Mouse (Mus musculus) neural tube, postnatal 0 days (tissue): ENCODE measurements around the gene Slc25a41. TPM values are rescaled to one million over a fixed set of nuclear protein-coding genes. Genes with fewer than 3 reads are reported as not detected.

ENCODE experiments used
- polyA plus RNA-seq: library from polyadenylated mRNA; unstranded; fragments of >200 nt; fragmentation: Nextera tagmentation; extraction: Ambion mirVana; gene quantifications from 2 replicates; pipeline ENCODE4 v1.2.1, GENCODE M21; 2015

The Slc25a41 gene
- not detected in 2 replicates for polyA plus RNA-seq

DNA sequence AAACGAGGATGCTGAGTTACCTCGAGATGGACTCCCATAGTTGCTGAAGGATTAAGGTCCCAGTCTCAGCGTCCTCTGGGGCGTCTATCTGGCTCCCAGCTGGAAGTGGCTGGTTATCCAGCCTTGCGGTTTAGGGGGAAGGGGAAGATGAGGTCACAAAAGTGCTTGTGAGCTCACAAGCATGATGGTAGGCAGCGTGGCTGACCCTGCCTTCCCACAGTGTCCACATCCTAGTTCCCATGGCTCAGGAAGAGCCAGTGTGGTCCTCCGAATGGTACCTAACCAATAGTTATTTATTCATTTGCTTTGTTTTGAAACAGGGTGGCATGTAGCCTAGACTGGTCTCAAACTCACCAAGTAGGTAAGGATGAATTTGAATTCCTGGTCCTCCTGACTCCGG is at the start of gene Slc25a41:
Gene Slc25a41, minus strand, starts transcription at position 101 of the 400 bp plus-strand sequence.

DNA sequence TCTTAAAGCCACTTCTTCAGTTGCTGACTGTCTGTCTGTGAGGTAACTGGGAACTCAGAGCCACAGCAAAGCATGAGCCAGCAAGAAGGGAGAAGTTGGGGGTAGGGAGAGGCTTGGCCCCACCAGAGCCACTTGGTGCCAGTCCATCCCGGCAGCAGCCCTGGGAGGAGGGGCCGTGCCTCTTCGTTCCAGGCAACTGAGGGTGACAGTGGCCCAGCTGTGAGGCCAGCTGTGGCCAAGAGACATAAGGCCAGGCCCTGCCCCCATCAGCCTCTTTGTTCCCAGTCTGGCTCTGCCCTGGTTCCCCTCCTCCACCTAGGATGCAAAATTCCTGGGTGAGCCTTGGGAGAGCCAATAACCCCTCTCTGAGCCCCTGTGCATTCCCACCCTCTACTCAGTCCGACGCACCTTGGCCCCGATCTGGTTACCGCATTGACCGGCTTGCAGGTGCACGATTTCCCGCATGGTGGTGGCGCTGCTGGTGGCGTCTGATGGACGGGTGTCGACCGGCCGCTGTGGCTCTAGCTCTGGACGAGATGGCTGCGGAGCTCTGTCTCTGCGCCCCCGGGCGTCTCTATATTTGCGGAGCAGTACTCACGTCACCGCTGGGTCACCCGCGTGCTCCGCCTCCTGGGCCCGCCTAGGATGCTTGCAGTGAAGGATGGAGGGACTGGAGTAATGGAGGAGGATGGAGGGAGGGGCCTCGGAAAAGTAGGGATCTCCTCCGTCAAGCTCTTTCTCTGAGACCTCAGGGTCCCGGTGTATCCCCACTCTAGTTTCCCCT is 45.8 kb upstream of the Slc25a41 start, which contains the start of gene Tubb4a:
Gene Tubb4a, minus strand, starts transcription at position 734 of the 784 bp plus-strand sequence.

DNA sequence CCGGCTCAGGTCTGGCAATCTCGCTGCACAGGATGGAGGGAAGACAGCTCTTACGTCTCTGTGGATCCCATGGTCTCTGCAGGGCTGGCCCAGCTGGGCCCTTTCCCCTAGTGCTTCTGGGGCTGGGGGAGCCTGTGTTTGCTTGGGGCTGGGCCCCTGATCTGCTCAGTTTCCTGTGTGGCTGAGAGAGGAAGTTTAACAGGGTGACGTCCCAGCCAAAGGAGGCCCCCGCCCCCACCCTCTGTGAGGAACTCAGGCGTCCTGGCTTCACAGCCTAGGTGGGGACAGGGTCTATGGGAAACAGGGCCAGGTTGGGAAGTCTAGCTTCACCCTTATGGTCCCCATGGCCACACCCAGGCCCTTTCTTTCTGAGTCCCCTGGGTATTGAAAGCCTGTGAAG is 36.9 kb upstream of the Slc25a41 start, which contains the start of gene Dennd1c:
Gene Dennd1c, minus strand, starts transcription at position 179 of the 400 bp plus-strand sequence.

DNA sequence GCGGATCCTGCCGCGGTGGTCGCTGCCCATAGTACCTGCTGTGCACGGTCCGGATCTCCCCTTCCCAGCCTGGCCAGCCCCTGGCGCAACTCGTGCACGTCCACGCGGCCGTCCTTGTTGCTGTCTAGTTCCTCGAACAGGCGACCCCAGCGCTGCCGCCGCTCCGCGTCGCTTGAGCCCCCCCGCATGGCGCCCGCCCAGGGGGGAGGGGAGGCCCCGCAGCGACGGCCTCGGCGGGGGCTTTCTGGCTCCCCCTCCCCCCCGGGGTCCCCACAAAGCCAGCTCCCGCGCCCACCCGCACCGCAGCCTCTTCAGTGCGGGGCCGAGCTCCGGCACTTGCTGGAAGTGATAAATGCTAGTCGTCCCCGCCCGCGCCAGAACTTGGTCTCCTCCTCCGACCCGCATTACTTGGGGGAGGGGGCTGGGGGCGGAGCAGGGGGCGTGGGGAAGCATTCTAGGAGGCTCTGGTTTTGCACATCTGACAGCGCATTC is 18.1 kb upstream of the Slc25a41 start, which contains the start of gene Slc25a23:
Gene Slc25a23, minus strand, starts transcription at position 378 of the 492 bp plus-strand sequence.

GRCm38 (mm10) chr17:57058891-57059485 is 17.5 kb upstream of the Slc25a41 start, which contains the start of gene Crb3:
TSS of gene Crb3 (plus strand) at chr17:57059105.

GRCm38 (mm10) chr17:57030931-57031660 is 10.4 kb downstream of the Slc25a41 start, which contains the start of gene Khsrp:
TSS of gene Khsrp (minus strand) at chr17:57031522.

DNA sequence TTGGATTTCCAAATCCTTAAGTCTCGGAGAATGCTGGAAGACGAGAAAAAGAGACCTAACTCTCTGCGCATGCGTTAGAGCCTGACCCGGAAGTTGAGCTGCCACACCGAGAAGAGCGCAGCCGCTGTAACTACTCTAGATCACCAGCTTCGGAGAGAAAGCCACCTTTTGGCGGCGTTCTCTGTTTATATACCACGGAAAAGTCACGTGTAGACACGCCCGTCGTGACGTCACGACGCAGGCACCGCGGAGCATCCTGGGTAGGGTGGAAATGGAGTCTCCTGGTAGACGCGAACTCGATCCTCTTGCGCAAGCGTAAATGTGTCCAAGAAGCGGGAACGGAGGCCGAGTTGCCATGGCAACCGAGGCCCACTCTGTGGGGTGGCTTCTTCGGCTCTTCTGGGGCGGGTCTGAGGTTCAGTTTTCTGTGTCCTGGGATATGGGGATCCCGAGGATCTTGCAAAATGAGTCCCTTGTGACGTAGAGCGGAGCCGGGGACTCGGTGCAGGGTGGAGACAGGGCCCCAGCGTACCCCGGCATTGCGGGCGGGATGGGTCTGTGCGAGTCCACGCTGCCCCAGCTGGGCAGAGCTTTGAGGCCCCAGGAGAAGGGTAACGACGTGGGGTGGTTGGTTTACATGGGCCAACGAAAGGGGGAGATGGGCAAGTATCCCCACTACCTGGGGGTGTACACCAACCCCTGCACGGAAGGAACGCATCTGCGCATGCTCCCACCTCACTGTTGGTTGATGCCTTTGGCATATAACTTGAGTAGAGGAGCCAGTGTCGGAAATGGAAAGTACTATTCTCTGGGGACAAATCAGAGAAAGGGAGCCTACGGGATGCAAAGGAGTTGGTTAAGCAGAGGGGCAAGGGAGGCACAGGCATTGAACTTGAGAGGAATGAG is 30.0 kb downstream of the Slc25a41 start, which contains the start of the genes Gtf2f1 and Gm17949:
Gene Gtf2f1, minus strand, starts transcription at position 53 of the 906 bp plus-strand sequence.
Gene Gm17949, plus strand, starts transcription at position 234 of the 906 bp plus-strand sequence.

DNA sequence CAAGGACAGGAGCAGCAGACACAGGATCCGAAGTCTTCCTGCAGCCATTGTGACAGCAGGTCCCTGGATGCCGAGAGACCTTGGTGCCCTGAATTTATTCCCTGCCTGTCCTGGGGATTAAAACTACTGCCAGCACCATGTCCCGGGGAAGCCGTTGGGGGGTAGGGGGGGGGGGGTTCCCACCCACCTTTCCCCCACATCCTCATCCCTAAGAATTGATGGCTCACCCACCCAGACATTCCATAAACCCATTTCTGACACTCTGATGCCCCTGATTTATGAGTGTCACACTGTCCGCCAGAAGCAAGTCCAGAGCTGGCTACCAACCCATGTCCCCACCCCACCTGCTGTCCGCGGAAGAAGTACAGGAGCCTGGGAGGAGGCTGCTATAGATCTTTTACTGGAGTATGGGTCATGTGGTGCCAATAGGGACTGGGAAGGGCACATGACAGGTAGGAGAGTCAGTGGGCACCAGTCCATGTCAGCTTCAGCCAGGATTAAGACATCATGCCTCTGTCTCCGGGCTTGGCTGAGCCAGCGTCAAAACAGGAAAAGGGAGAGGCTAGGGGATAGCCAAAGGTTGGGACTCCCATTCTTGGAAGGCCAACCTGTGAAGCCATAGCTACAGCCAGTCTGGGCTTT is 41.4 kb downstream of the Slc25a41 start, which contains the start of gene Pspn:
Gene Pspn, minus strand, starts transcription at position 51 of the 642 bp plus-strand sequence.

DNA sequence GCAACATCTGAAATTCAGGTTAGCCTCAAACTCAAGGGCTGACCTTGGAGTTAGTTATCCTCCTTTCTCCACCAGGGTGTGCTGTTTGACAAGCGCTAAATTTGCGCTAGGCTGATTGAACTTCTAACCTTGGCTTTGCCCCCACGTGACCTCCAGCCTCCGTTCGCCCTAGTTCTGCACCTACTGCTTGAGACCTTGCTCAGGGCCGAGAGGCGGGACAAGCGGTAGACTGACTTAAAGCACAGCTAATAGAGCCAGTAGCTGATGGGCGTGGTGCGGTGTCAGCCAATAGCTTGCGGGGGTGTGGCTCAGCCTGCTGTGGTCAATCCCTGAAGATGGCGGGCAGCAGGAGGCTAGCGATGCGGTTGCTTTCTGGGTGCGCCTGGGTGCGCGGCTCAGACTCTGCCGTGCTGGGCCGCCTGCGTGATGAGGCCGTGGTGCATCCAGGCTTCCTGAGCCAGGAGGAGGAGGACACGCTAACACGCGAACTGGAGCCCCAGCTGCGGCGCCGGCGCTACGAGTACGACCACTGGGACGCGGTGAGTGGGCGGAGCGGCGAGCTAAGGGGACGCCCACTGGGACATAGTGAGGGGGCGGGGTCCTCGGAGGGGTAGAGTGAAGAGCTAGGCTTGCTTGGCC is 44.3 kb downstream of the Slc25a41 start, which contains the start of gene Alkbh7:
Gene Alkbh7, plus strand, starts transcription at position 311 of the 639 bp plus-strand sequence.

GRCm38 (mm10) chr17:56990115-56990746 is 51.2 kb downstream of the Slc25a41 start, which contains the start of gene Clpp:
TSS of gene Clpp (plus strand) at chr17:56990305.

Other genes starting within 250 kb of the Slc25a41 start
- gene Rfx2, start 210.6 kb downstream of the Slc25a41 start, polyA plus RNA-seq, result 3.5 and 4.8 TPM in 2 replicates
- gene Acsbg2, start 167.2 kb downstream of the Slc25a41 start, polyA plus RNA-seq, result not detected in 2 replicates
- 0.15 and 0.24 TPM in 2 replicates for gene 1700061G19Rik, start 166.2 kb downstream of the Slc25a41 start, polyA plus RNA-seq
- gene Mllt1, start 106.2 kb downstream of the Slc25a41 start, polyA plus RNA-seq, result 51.9 and 56.7 TPM in 2 replicates
- not detected in 2 replicates for gene Acer1, start 59.5 kb downstream of the Slc25a41 start, polyA plus RNA-seq
- 171 and 179 TPM in 2 replicates for gene Clpp, start 51.3 kb downstream of the Slc25a41 start, polyA plus RNA-seq
- gene Alkbh7, start 44.3 kb downstream of the Slc25a41 start, polyA plus RNA-seq, result 81.0 and 82.8 TPM in 2 replicates
- gene Pspn, start 41.6 kb downstream of the Slc25a41 start, polyA plus RNA-seq, result 0.62 TPM in 1 of 2 replicates, not detected in the other
- gene Gtf2f1, start 30.4 kb downstream of the Slc25a41 start, polyA plus RNA-seq, result 47.1 and 52.5 TPM in 2 replicates
- gene Gm17949, start 30.2 kb downstream of the Slc25a41 start, polyA plus RNA-seq, result 0.39 TPM in 2 replicates
- 27.2 and 28.1 TPM in 2 replicates for gene Khsrp, start 10.1 kb downstream of the Slc25a41 start, polyA plus RNA-seq
- gene Crb3, start 17.5 kb upstream of the Slc25a41 start, polyA plus RNA-seq, result 2.5 and 3.3 TPM in 2 replicates
- 54.5 and 58.2 TPM in 2 replicates for gene Slc25a23, start 18.2 kb upstream of the Slc25a41 start, polyA plus RNA-seq
- gene Dennd1c, start 36.9 kb upstream of the Slc25a41 start, polyA plus RNA-seq, result 2.1 and 2.5 TPM in 2 replicates
- gene Tubb4a, start 46.1 kb upstream of the Slc25a41 start, polyA plus RNA-seq, result 282 and 305 TPM in 2 replicates
- 5.9 and 6.7 TPM in 2 replicates for gene Tnfsf9, start 63.7 kb upstream of the Slc25a41 start, polyA plus RNA-seq
- gene Cd70, start 108.1 kb upstream of the Slc25a41 start, polyA plus RNA-seq, result 1.4 and 2.6 TPM in 2 replicates
- gene Tnfsf14, start 152.5 kb upstream of the Slc25a41 start, polyA plus RNA-seq, result not detected in 2 replicates
- 1.3 and 1.7 TPM in 2 replicates for gene C3, start 186.5 kb upstream of the Slc25a41 start, polyA plus RNA-seq
- gene Gpr108, start 206.8 kb upstream of the Slc25a41 start, polyA plus RNA-seq, result 23.7 and 24.6 TPM in 2 replicates
- gene Trip10, start 207.8 kb upstream of the Slc25a41 start, polyA plus RNA-seq, result 8.9 and 9.1 TPM in 2 replicates
- gene Vav1, start 237.4 kb upstream of the Slc25a41 start, polyA plus RNA-seq, result 2.4 and 2.5 TPM in 2 replicates